Mouse (Mus musculus): ENCODE results near the gene Nudcd2.

Nudcd2 gene

GRCm38 (mm10) chr11:40755968-40756367 is 22.5 kb downstream of the Nudcd2 start:
- DNase-seq, result no peak

DNA sequence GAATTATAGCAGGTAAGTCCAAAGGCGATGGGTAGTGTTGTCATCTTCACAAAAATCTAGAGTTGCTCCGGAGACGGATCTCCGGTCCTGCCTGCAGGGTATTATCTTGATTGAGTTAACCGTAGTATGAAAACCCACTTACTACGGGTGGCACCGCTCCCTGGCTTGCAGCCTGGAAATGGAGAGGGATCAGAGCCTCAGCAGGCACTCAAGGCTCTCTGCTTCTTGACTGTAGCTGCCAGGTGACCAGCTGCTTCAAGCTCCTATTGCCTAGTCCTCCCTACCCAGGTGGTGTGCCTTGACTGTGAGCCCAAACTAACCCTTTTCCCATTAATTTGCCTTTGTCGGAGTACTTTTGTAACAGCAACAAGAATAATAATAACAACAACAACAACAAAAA is 26.4 kb downstream of the Nudcd2 start:
- DNase-seq, result no peak

- no peak for DNase-seq
Measured at GRCm38 (mm10) chr11:40763395-40763794, 29.9 kb downstream of the Nudcd2 start.

DNA sequence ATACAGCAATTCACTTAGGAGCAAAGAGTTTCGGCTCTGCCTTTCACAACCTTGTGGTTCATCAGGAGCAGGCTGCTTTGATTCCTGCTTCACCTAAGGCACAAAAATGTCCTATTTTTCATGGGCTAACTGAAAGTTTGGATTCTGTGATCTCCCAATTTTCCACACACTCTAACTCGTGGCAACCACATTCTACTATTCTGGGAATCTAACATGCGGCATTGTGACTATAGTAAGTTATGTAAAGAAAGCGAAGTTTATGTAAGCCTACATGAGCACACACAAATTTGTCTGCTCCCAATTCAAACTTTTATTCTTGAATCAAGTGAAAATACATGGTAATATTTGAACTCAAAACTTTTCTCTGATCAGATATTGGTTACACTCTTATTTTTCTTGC is 31.2 kb downstream of the Nudcd2 start:
- no peak for DNase-seq

- no peak for DNase-seq
Measured at GRCm38 (mm10) chr11:40775315-40776269, 42.1 kb downstream of the Nudcd2 start.

- DNase-seq, result no peak
Measured at GRCm38 (mm10) chr11:40781857-40782256, 48.4 kb downstream of the Nudcd2 start.

DNA sequence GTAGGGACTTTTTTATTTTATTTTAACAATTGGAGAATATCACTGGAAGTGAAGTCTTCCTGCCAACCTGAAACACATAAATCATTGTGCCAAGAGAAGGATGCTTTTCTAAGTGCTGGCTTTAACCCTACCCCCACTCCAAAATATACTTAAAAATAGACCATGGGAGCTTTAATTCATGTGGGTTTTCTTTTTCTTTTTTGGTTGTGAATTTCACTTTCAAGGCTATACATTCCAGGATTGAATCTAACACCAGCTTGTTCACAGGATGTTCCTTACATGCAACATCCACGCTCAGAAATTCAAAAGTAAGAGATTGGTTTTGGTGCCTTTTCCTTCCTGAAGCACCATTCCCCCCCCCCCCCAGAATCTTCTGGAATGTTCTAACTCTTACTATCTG is 49.9 kb downstream of the Nudcd2 start:
- DNase-seq, result no peak

- no peak for DNase-seq
Measured at GRCm38 (mm10) chr11:40784326-40784725, 50.9 kb downstream of the Nudcd2 start.

- DNase-seq, result no peak
Measured at GRCm38 (mm10) chr11:40786900-40787299, 53.4 kb downstream of the Nudcd2 start.
